Mouse (Mus musculus) adrenal gland, postnatal 4 days (tissue): ENCODE data around the gene Prkag2. TPM values are rescaled to one million over a fixed set of nuclear protein-coding genes. Genes with fewer than 3 reads are reported as not detected.

Source experiments
- DNase-seq, 2 experiments: peaks; one replicate each; pipeline ENCODE4 v3.0.0; 2021 to 2022; ENCODE audit warnings: low spot score in 2 of 2, mixed read lengths in 2 of 2
- total RNA-seq, 2 experiments: library from RNA; stranded (reverse); gene quantifications; 2 replicates each; pipeline ENCODE4 v1.2.3; 2021

Gene Prkag2
- total RNA-seq, 2 experiments from 2014 or later, result 50.0 to 55.4 TPM

DNA sequence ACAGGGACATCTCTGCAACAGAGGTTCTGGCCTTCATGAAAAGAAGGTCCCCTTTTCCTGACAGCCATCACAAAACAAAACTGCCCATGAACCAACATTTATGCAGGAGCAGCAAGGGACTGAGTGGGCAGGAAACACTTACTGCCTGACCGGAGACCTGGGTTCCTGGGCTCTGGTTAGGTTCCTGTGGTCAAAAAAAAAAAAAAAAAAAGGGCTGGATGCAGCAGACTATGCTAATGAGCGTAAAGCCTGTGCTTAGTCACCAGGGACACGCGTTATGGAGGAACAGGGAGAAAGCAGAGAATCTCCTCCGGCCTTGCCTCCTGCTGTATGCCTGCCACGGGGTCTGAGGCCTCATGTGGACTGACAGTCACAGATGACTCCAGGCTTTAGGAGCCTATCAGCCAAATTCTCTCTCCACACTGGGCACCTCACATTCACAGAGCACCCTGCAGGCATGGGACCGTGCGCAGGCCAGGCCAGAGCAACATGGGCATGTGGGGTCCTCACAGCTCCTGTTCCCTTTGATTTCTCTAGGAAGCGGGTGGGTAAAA is 126.7 kb downstream of the Prkag2 start:
- DNase-seq, result no peak

DNA sequence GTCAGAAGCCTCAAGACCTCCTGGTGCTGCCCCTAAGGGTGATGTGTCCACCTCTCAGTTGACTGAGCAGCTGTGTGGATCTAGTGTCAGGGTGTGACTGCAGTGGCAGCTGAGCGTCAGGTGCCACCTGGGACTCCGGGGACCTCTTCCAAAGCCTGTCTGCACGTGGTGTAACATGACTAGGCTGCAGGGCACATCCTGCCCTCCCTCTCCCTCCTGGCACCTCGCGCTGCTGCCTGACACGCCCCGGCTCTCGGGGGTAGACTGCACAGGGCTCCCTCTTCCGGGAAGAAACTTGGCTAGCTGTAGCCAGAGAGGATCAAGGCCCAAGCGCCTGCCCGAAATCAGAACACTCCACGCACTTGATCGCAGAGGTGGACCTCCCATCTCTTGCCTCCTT is 127.2 kb downstream of the Prkag2 start:
- no peak for DNase-seq

DNA sequence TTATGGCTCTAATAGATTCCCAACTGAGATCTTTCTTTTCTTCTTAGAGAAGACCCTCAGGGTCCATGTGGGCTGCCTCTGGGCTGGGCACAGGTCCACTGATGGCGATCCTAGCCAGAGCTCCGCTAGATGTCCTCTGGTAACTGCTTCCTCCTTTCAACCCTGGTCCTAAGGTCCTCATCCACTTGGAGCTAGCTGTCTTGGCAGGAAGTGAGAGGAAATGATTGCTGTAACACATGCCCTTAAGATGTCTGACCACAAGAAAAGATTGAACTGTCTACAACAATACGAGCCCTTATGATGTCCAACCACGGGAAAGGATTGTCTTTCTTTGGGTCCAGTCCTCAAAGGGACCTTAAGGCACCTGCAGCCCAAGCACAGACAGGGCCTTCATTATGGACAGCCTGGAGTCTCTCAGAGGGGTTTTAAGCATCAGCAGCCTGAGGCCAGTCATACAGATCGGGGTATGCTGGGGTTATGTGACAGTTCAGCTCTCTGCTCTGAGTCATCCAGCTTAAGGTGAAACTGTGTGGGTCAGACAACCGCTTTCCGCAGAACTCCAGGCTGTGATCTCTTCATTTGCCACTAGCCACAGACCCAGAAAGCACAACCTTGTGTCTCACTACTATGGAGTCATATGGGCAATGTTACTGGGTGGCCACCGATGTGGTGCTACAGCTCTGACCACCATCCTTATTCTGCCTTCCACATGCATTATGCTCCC is 129.7 kb downstream of the Prkag2 start:
- no peak for DNase-seq

DNA sequence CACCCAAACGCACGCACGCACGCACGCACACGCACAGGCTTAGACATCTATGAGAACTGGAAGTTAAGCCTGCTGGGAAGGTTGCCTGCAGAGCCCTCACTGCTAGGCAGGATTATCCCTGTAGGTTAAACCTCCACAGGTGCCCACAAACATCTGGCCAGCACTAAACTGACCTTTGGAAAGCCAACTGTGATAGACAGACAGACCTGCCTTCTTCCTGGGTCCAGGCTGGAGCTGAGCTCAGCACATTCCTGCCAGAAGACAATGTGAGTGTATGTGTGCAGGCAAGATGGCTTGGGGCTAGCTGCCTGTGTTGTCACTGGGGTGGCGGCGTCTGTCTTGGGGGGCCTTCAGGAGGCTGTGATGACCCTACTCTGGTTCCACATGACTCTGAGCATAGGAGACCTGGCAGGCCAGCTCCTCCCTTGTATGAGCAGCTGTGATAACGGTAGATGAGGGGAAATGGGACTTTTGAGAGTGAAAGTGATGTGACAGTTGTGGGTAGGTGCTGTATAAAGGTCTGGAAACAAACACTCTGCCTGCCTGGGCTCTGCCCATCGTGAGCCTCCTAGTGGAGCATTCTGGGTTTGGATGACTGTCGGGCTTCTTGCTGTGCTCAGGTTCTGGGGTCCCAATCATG is 131.1 kb downstream of the Prkag2 start:
- no peak for DNase-seq

DNA sequence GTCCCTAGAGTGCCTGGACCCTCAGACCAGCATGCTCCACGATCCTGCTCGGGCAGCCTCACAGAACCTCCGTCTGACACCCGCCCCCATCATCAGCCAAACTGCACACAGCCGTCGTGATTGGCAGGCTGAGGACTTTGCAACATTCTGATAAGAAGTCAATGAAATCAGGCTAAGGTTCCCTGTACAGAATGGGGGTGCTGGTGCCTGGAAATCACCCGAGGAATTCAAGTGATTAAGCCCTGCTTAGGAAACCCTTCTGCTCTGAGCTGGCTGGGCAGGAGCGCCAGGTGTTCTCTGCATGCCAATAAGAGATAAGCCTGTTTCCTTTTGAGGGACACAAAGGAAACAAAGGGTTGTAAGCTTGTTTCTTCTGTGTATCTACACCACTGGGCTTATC is 131.7 kb downstream of the Prkag2 start:
- no peak for DNase-seq

DNA sequence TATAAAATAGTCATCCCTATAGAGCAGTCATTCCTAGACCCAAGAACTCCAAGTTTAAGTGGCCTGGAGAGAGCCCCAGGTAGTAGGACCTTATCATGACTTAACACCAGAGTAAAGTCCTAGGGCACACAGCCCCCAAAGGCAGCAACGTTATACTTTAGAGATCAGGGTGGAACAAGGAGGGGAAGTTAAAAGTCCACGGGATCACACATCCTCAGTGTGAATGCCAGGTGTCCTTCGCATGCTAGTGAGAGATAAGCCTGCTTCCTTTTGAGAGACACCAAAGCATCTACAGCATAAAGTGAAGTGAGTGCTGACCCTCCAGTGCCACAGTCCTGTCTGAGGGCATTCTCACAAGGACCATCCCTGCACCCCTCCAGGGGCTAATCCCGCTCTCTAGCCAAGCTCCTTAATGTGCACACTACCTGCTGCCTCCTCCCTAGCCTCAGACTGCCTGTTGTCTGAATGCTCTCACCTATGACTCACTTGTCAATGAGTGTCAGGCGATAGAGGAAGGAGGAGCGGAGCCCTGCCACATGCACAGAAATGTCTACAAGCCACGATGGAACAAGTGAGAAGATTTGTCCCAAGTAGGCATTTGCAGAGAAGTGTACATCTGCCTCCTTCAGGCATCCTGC is 132.4 kb downstream of the Prkag2 start:
- DNase-seq, result no peak

DNA sequence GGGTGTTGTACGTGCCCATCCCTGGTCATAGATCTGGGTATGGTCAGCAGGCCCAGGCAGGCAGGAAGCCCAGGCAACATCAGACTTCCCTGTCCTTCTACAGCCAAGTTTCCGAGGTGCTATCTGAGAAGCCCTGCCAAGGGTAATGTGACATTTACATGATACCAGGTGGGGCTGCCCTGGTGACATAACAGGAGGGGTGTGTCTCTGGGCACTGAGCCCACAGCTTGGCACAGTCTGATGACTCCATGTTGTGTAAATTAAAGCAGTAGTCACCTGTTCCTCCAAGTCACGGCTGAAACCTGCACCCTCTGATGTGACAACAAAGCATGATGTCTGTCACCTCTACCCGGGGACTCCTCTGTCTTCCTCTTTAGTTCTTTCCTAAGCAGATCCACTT is 136.7 kb downstream of the Prkag2 start:
- no peak for DNase-seq

DNA sequence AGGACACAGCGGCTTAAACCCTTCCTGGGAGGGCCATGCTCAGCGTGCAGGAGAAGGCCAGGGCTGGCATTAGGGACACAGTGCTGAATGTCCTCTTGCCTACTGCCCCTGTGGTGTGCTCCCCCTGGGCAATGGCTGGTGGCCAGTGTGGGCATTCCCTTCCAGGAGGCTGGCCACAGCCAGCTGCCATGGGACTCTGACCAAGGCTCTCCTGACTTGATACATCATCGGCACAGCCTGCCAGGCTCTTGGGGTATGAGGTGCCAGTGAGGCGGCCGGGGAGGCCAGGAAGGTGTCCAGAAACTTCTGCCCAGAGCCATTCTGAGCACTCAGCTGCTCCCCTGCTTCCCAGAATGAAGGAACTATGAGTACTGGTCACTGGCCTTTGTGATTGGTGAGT is 139.7 kb downstream of the Prkag2 start:
- no peak for DNase-seq

DNA sequence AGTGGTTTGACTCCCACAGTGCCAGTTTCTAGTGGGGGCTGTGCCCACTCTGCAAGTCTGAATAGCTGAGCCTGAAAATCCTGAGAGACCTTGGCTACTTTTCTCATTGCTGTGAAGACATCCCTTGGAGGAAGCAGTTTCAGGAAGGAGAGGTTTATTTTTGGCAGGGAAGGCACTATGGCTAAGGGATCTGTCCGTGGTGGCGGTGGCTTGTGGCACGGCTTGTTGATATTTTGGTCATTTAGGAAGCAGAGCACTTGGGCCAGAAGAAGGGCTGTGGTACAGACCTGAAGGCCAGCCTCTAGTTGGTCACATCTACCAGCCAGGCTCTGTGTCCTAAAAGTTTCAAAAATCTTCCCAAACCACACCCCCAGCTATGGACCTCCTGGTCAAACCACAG is 140.7 kb downstream of the Prkag2 start:
- DNase-seq, result no peak

DNA sequence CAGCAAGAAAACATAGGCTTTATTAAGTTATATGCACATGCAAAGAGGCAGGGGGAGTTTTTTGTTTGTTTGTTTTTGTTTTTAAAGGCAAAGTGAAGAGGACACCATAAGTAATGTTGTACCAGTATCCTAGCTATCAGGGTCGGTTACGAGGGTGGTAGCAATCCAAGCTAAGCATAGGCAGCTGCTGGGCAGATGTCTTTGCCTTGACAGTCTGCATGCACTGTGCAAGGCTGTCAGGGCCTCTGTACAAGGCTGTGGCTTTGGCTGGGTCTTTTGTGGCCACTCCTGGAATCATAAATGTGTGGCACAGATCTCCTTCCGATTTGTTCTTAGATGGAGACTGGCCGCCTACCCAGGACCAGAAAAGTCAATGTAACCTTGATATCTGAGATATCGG is 141.8 kb downstream of the Prkag2 start:
- no peak for DNase-seq

DNA sequence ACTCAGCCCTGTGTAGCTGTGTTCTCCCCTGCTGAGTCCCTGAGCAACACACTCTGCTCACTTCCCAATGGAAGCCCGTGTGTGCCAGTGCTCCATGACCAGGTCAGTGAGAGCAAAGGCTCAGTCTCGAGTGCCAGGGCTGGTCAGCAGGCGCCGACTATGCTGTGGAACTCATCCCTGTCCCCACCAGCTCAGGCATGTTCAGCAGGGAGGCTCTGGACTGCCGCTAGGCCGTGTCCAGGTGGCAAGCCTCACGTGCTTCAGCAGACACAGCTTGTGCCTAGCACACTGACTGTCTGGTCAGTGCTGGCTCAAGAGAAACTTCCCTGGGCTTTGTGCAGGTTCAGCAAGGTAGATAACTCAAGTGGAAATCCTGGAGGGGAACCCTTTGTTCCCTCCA is 143.6 kb downstream of the Prkag2 start:
- DNase-seq, result no peak

DNA sequence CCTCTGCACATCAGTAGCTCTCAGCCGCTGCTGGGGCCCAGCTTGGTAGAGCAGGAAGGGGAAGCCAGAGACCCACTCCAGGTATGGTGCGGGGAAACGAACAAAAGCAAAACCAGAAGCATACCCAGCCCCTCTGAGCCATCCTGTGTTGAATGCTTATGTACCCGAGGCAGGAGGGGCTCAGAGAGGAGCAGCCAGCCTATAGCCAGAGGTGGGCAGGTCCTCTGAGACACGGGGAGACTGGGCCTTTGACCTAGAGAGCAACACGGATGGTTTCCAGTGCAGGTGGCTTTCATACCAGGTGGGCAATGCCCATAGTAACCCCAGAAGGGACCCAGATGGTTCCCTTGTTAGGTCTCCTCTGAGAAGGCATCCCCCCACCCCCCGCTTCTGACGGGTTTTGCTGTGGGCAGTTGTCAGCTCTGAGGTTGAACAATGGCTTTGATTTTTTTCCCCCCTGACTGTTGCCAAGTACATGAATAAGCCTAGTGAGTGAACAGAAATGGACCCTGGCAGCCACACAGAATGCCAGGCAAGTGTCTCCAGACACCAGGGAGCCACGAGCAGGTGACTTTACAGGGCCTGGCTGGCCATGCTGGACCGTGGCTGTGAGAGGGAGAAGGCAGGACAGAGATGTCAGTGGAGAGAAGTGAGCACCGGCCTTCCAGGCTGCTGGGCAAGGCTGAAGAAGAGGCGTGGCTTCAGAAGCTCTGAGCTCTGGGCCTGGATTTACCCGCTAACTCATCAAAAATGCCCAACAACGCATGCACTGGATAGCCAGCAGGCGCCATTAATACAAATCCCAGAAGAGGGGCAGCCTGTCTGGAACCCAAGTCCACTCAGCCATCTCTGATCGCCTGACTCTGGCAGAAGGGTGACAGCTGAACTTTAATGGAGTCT is 147.3 kb downstream of the Prkag2 start:
- DNase-seq, result no peak

DNA sequence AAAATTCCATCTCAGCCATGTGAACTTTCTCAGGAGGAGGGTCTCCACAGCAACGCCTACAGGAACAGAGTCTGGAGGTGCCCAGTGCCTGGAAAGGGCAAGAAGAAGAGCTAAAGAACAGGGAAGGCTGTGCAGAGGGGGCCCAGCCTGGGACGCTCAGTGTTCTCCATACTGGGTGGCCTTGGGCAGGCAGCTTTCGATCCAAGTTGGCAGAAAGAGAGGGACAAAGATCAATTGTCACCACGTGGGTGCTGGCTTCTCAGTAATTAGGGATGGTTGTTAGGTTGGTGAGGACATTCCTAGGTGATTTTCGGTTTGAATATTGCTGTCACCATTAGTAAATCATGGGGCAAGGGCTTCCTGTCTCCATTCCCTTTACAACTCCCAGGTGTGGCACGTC is 148.2 kb downstream of the Prkag2 start:
- no peak for DNase-seq

DNA sequence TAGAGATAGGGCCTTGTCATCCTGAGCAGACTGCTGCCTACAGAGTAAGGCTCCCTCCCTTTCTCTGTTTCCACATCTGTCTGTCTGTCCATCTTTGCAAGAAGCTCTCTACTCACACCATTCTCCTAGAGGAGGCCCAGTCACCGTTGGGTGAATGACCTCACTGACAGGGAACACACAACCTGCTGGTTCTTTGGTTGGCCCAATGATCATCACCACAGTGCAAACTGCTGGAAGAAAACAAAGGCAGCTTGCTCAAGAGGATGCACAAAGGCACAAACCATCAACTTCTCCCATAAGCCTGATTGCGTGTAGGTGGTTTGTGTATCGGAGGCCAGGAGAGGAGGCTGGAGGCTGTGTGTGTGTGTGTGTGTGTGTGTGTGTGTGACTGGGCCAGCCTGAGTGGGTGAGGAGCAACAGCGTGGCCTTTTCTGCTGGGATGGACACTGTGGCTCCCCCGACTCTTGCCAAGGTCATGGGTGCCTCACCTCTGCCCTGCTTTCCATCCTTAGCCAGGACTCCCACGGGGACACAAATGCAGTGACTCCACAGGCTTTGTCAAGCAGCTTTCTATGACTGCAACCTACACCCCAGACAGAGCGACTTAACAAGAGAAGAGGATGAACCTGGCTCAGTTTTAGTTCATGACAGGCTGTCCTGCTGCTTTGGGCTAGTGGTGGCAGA is 149.4 kb downstream of the Prkag2 start:
- no peak for DNase-seq

DNA sequence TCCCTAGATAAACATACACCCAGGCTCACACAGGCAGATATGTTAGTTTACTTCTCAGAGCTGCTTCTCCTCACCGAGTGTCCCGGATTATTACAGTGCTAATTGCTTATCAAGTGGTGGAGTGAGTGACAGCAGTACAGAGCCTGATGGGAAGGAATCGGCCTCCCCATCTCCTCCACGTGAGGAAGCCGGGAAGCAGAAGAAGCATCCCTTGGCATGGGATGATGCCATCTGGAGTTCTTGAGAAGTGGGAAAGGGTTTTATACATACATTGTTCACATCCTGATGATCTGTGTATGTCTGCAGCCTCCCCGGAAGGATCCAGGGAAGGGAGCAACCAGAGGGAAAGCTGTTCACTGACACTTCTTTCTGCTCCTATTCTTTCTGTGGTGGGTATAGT is 150.4 kb downstream of the Prkag2 start:
- DNase-seq, result no peak

DNA sequence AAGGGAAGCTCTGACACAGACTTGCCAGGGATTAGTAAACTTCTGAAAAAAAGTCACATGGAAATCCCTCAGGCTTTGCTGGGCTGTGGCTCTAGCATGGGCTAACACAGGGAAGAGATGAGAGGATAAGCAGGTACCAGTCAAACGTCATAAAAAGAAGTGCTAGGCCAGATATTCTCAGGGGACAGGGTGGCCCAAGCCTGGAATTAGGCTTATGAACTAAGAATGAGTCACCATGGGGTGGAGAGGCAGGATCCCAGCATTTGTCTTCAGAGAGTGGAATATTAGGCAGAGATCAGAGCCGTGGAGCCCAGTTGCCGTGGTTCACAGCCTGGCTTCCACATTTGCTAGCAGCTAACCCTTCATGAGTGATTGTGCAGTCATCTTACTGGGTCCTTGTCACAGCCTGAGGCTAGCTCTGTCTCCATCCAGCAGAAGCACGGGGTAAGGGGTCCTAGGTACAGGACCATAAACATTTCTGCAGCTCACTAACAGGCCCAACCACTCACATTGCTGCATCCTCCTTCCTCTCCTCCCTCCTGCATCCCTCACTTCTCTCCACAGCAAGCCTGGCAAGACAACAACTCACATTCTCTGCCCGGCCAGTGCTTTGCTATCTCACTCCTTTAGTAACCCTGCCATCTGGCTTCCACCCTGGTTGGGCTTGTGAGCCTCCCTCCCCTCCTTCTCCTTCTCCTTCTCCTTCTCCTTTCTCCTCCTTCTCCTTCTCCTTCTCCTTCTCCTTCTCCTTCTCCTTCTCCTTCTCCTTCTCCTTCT is 162.2 kb downstream of the Prkag2 start:
- DNase-seq, result no peak

DNA sequence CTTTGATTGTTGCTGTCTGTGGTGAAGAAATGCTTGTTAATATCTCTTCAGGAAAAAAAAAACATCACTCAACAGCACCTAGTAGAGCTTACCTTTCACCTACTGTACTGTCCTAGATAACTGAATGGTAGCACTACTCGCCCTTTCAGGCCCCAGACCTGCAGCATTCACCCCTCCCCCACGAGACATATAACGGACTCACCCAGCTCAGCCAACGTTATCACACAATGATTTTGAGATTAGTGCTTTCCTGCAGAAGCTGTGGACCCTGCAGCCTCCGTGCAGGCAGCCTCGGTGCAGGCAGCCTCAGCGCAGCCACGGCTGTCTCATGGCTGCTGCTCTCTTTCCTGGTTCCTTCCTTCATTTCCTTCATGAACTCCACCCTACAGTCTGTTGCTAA is 164.0 kb downstream of the Prkag2 start:
- no peak for DNase-seq

DNA sequence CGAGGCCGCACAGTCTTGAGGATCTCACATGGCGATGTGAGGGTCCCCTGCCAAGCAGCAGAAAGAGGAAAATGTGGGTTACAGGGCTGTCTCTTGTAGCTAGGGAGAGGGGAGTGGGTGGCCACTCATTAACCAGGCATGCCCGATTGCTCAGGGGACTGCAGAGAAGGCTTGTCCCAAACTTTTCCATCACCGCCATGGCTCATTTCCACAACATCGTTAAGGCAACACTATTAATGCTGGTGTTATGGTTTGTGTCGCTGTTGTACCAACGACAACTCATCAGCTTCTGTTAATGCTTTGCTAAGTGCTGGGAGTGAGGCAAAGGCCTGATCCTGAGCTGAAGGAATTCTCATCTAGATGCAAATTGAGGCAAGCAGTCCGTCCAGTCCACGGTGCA is 165.0 kb downstream of the Prkag2 start:
- DNase-seq, result no peak

DNA sequence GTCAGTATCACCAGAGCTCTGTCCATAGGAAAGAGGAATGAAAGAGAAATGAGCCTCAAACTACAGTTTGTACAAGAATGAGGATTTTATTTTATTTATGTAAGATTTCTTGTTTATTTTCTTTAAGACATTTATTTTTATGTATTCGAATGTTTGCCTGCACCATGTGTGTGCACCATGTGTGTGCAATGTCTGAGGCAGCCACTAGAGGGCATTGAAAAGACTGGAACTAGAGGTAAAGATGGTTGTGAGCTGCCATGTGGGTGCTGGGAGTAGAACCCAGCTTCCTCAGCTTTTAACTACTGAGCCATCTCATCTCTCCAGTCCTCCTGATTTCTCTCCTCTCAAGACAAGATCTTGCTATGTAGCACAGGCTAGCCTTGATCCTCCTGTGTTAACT is 166.7 kb downstream of the Prkag2 start:
- DNase-seq, result no peak

DNA sequence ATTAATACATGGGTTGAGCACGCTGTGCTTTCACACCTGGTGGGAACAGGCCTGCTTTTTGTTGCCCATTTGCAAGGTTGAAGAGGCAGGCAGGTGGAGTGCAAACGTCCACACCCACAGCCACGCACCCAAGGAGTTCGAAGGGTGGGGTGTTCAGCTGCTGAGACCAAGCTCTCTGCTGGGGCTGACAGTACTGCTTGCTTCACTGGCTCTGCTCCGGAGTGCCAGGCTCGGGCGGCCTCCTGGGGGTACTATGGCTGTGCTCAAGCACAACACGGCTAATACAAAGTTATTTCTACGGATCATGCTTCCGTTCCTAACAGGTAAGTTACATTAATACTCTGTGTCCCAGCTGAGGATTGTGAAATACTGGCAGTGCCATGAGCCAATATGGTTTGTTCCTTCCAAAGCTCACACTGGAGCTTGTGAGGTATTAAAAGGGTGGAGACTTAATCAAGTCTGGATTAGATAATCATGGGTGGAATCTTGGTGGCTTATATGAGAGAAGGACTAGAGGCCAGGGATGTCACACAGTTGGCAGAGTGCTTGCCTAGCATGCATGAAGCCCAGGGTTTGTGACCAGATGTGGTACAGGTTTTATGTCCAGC is 168.8 kb downstream of the Prkag2 start:
- DNase-seq, result no peak
